Mouse (Mus musculus): ENCODE measurements around the gene Fam162a. TPM values are rescaled to one million over a fixed set of nuclear protein-coding genes. Genes with fewer than 3 reads are reported as not detected.

The Fam162a gene
- polyA plus RNA-seq, 1 experiment from 2014 or later = 318 TPM

GRCm38 (mm10) chr16:36089850-36090616 is 18.6 kb upstream of the Fam162a start:
- WGBS = 79% methylated on average over 8 of the region's 8 CpGs

DNA sequence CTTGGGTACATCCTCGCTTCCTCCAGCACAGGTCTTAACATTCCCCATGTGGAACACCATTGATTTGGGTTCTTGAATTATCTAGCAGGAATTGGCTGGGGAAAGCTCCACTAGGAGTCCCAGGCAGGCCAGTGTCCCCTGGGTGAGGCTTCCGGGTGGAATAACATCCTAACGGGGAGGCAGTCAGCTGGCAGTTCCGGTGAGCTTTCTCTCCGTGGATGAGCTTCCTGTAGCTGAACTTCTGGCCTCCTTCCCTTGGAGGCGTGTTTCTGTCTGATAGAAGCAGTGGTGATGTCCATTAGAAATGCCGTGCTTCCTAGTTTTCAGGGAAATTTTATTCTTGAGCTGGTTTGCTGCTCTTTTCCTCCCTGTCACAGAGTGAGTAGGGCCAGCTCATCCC is 17.7 kb upstream of the Fam162a start:
- ATAC-seq (ENCODE audit: low read depth) = no peak
- H3K4me1 ChIP-seq (replicated peaks; ENCODE audit: control insufficient read depth, insufficient read depth, low read length) = no peaks in the 10 kb centered on the region
- H3K36me3 ChIP-seq (ENCODE audit: control insufficient read depth, insufficient read depth, low read length) = peaks cover 21% of the 10 kb centered on the region; the same call in 1 of the 2 replicates
- no peaks in the 10 kb centered on the region for H3K27me3 ChIP-seq (ENCODE audit: control insufficient read depth, insufficient read depth, low read depth, low read length)
- no peak overlapping the region for H3K27ac ChIP-seq (ENCODE audit: low read length)
- H3K4me3 ChIP-seq (ENCODE audit: low read length) = no peak overlapping the region
- H3K9me3 ChIP-seq (ENCODE audit: control insufficient read depth, low read length) = no peaks in the 10 kb centered on the region
- 86% methylated on average over 7 of the region's 7 CpGs for WGBS
- H3K9ac ChIP-seq (ENCODE audit: low read length) = no peak overlapping the region
- no peak overlapping the region for H3K4me2 ChIP-seq (ENCODE audit: low read depth, low read length)

More at GRCm38 (mm10) chr16:36089850-36090616, 18.6 kb upstream of the Fam162a start:
- Histone ChIP-seq H3K36me3 (ENCODE audit: control insufficient read depth, insufficient read depth, low read length) (peaks cover 19% of the 10 kb centered on the region; the same call in 1 of the 2 replicates), H3K9me3 (ENCODE audit: control insufficient read depth, low read length) (no peaks in the 10 kb centered on the region), H3K27ac (ENCODE audit: low read length) (no peak overlapping the region), H3K4me3 (ENCODE audit: low read length) (no peak overlapping the region), H3K4me1 (replicated peaks; ENCODE audit: control insufficient read depth, insufficient read depth, low read length) (no peaks in the 10 kb centered on the region), H3K27me3 (ENCODE audit: control insufficient read depth, insufficient read depth, low read depth, low read length) (no peaks in the 10 kb centered on the region), H3K4me2 (ENCODE audit: low read depth, low read length) (no peak overlapping the region), H3K9ac (ENCODE audit: low read length) (no peak overlapping the region)
- no peak for ATAC-seq (ENCODE audit: low read depth)

- Histone ChIP-seq H3K9ac (ENCODE audit: low read length) (no peak overlapping the region), H3K36me3 (ENCODE audit: control insufficient read depth, insufficient read depth, low read length) (peaks cover 23% of the 10 kb centered on the region; the same call in 1 of the 2 replicates), H3K4me2 (ENCODE audit: low read depth, low read length) (no peak overlapping the region), H3K4me1 (replicated peaks; ENCODE audit: control insufficient read depth, insufficient read depth, low read length) (no peaks in the 10 kb centered on the region), H3K27me3 (ENCODE audit: control insufficient read depth, insufficient read depth, low read depth, low read length) (no peaks in the 10 kb centered on the region), H3K4me3 (ENCODE audit: low read length) (no peak overlapping the region), H3K9me3 (ENCODE audit: control insufficient read depth, low read length) (no peaks in the 10 kb centered on the region), H3K27ac (ENCODE audit: low read length) (no peak overlapping the region)
- ATAC-seq (ENCODE audit: low read depth) = 0 out of 2 replicates have a peak, but pooled peaks have one; percentile 34
- WGBS = 75% methylated on average over 4 of the region's 4 CpGs
Measured at GRCm38 (mm10) chr16:36087846-36088245, 16.5 kb upstream of the Fam162a start.

- no peaks in the 10 kb centered on the region for H3K4me1 ChIP-seq (replicated peaks; ENCODE audit: control insufficient read depth, insufficient read depth, low read length)
- H3K27me3 ChIP-seq (ENCODE audit: control insufficient read depth, insufficient read depth, low read depth, low read length) = no peaks in the 10 kb centered on the region
- ATAC-seq (ENCODE audit: low read depth) = no peak
- no peak overlapping the region for H3K9ac ChIP-seq (ENCODE audit: low read length)
- H3K4me3 ChIP-seq (ENCODE audit: low read length) = no peak overlapping the region
- H3K4me2 ChIP-seq (ENCODE audit: low read depth, low read length) = no peak overlapping the region
- H3K36me3 ChIP-seq (ENCODE audit: control insufficient read depth, insufficient read depth, low read length) = peaks cover 7% of the 10 kb centered on the region; the same call in 1 of the 2 replicates
- H3K27ac ChIP-seq (ENCODE audit: low read length) = no peak overlapping the region
- H3K9me3 ChIP-seq (ENCODE audit: control insufficient read depth, low read length) = no peaks in the 10 kb centered on the region
- WGBS = 87% methylated on average over 3 of the region's 3 CpGs
Measured at GRCm38 (mm10) chr16:36079916-36080315, 8.5 kb upstream of the Fam162a start.

DNA sequence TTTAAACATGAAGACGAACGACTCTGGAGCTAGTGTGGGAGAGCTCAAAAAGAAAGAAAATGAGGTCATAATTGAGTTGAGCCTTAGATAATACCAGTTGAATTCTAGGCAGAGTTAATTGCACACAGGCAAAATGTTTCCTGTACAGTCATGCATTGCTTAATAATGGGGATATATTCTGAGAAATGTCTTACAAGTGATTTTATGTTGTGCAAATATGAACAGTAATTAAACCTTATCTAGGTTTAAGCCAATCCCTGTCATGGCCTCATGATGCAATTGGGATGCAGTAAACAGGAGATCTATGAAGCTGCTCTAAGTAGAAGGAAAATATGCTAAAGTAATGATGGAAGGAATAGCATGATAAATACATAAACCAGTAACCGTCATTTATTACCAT is 3.4 kb upstream of the Fam162a start:
- 92% methylated on average over 3 of the region's 3 CpGs for WGBS
- Histone ChIP-seq H3K4me3 (ENCODE audit: low read length) (no peak overlapping the region), H3K9ac (ENCODE audit: low read length) (no peak overlapping the region), H3K4me2 (ENCODE audit: low read depth, low read length) (no peak overlapping the region), H3K27ac (ENCODE audit: low read length) (no peak overlapping the region), H3K9me3 (ENCODE audit: control insufficient read depth, low read length) (no peaks in the 10 kb centered on the region), H3K36me3 (ENCODE audit: control insufficient read depth, insufficient read depth, low read length) (no peaks in the 10 kb centered on the region), H3K4me1 (replicated peaks; ENCODE audit: control insufficient read depth, insufficient read depth, low read length) (peaks cover 7% of the 10 kb centered on the region), H3K27me3 (ENCODE audit: control insufficient read depth, insufficient read depth, low read depth, low read length) (no peaks in the 10 kb centered on the region)
- no peak for ATAC-seq (ENCODE audit: low read depth)

GRCm38 (mm10) chr16:36072410-36073011 is 1.1 kb upstream of the Fam162a start:
- Histone ChIP-seq H3K4me2 (ENCODE audit: low read depth, low read length) (peak overlapping the region; percentile 79), H3K27me3 (ENCODE audit: control insufficient read depth, insufficient read depth, low read depth, low read length) (no peaks in the 10 kb centered on the region), H3K4me3 (ENCODE audit: low read length) (peak overlapping the region; percentile 85), H3K27ac (ENCODE audit: low read length) (peak overlapping the region; percentile 99), H3K36me3 (ENCODE audit: control insufficient read depth, insufficient read depth, low read length) (no peaks in the 10 kb centered on the region), H3K4me1 (replicated peaks; ENCODE audit: control insufficient read depth, insufficient read depth, low read length) (peaks cover 19% of the 10 kb centered on the region), H3K9ac (ENCODE audit: low read length) (peak overlapping the region; percentile 90), H3K9me3 (ENCODE audit: control insufficient read depth, low read length) (no peaks in the 10 kb centered on the region)
- WGBS = 25% methylated on average over 8 of the region's 8 CpGs
- no peak for ATAC-seq (ENCODE audit: low read depth)

- H3K9ac ChIP-seq (ENCODE audit: low read length) = peak overlapping the region; percentile 90
- H3K9me3 ChIP-seq (ENCODE audit: control insufficient read depth, low read length) = no peaks in the 10 kb centered on the region
- peak overlapping the region; percentile 99 for H3K27ac ChIP-seq (ENCODE audit: low read length)
- WGBS = 0% methylated on average over 16 of the region's 16 CpGs
- H3K36me3 ChIP-seq (ENCODE audit: control insufficient read depth, insufficient read depth, low read length) = no peaks in the 10 kb centered on the region
- H3K4me1 ChIP-seq (replicated peaks; ENCODE audit: control insufficient read depth, insufficient read depth, low read length) = peaks cover 19% of the 10 kb centered on the region
- H3K4me2 ChIP-seq (ENCODE audit: low read depth, low read length) = peak overlapping the region; percentile 79
- H3K4me3 ChIP-seq (ENCODE audit: low read length) = peak overlapping the region; percentile 85
- ATAC-seq (ENCODE audit: low read depth) = no peak; the same call in 1 of the 2 replicates
- no peaks in the 10 kb centered on the region for H3K27me3 ChIP-seq (ENCODE audit: control insufficient read depth, insufficient read depth, low read depth, low read length)
Measured at GRCm38 (mm10) chr16:36071071-36071449, 334 bp downstream of the Fam162a start.

GRCm38 (mm10) chr16:36069819-36070575 is 1.4 kb downstream of the Fam162a start:
- peak overlapping the region; percentile 90 for H3K9ac ChIP-seq (ENCODE audit: low read length)
- no peaks in the 10 kb centered on the region for H3K27me3 ChIP-seq (ENCODE audit: control insufficient read depth, insufficient read depth, low read depth, low read length)

DNA sequence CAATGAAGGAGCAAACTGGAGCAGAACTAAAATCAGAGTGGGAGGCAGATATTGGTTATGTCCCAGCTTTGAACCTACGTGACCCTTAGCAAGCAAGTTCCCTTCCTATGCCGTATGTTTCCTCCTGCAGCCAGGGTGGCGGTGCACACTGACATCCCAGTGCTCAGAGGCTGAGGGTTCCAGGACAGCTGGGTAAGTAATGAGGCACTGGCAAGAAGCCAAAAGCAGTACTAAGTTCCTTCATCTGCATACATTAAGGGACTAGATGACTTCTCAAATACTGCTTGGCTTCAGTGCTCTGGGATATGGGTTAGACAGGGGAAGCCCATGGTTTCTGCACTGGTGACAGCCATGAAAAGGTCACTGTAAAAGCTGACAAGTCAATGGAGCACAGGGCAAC is 3.0 kb downstream of the Fam162a start:
- Histone ChIP-seq H3K27ac (ENCODE audit: low read length) (no peak overlapping the region), H3K36me3 (ENCODE audit: control insufficient read depth, insufficient read depth, low read length) (no peaks in the 10 kb centered on the region), H3K9me3 (ENCODE audit: control insufficient read depth, low read length) (no peaks in the 10 kb centered on the region), H3K4me3 (ENCODE audit: low read length) (no peak overlapping the region), H3K27me3 (ENCODE audit: control insufficient read depth, insufficient read depth, low read depth, low read length) (no peaks in the 10 kb centered on the region), H3K9ac (ENCODE audit: low read length) (no peak overlapping the region), H3K4me2 (ENCODE audit: low read depth, low read length) (no peak overlapping the region), H3K4me1 (replicated peaks; ENCODE audit: control insufficient read depth, insufficient read depth, low read length) (peaks cover 19% of the 10 kb centered on the region)
- WGBS = 56% methylated on average over 3 of the region's 3 CpGs
- ATAC-seq (ENCODE audit: low read depth) = no peak

More at GRCm38 (mm10) chr16:36069819-36070575, 1.4 kb downstream of the Fam162a start:
- peak overlapping the region; percentile 79 for H3K4me2 ChIP-seq (ENCODE audit: low read depth, low read length)
- WGBS = 23% methylated on average over 9 of the region's 9 CpGs
- H3K27ac ChIP-seq (ENCODE audit: low read length) = no peak overlapping the region
- peaks cover 19% of the 10 kb centered on the region for H3K4me1 ChIP-seq (replicated peaks; ENCODE audit: control insufficient read depth, insufficient read depth, low read length)
- H3K36me3 ChIP-seq (ENCODE audit: control insufficient read depth, insufficient read depth, low read length) = no peaks in the 10 kb centered on the region
- peak overlapping the region; percentile 85 for H3K4me3 ChIP-seq (ENCODE audit: low read length)
- H3K9me3 ChIP-seq (ENCODE audit: control insufficient read depth, low read length) = no peaks in the 10 kb centered on the region
- ATAC-seq (ENCODE audit: low read depth) = no peak
